Mouse (Mus musculus) liver, adult 2 months (tissue): ENCODE results near the gene Ctnnbl1. TPM values are rescaled to one million over a fixed set of nuclear protein-coding genes. Genes with fewer than 3 reads are reported as not detected.

Experiments
- DNase-seq: peaks from one replicate; pipeline ENCODE4 v3.0.0-alpha.2; 2011; ENCODE audit warnings: low read depth, low spot score; ENCODE audit errors: extremely low read depth
- H3K27ac ChIP-seq: fragments of 200-500 bp; replicated peaks from 2 replicates; pipeline ENCODE4 v1.5.1; 2012; ENCODE audit warnings: low read depth, mild to moderate bottlenecking, control low read depth, inconsistent platforms, low read length; ENCODE audit not compliant: insufficient read depth
- H3K27me3 ChIP-seq: fragments of 200-500 bp; 2 replicates; pipeline ENCODE4 v1.6.1; 2012; ENCODE audit warnings: mild to moderate bottlenecking, moderate library complexity, low read length, inconsistent platforms; ENCODE audit not compliant: control insufficient read depth, insufficient read depth
- H3K36me3 ChIP-seq: fragments of 200-500 bp; 2 replicates; pipeline ENCODE4 v1.6.1; 2012; ENCODE audit warnings: low read length, inconsistent platforms; ENCODE audit not compliant: control insufficient read depth, insufficient read depth
- H3K4me1 ChIP-seq: fragments of 200-500 bp; 2 replicates; pipeline ENCODE4 v1.6.1; 2011; ENCODE audit warnings: low read length; ENCODE audit not compliant: control insufficient read depth, insufficient read depth
- H3K4me3 ChIP-seq: fragments of 200-500 bp; 2 replicates; pipeline ENCODE4 v1.5.1; 2011; ENCODE audit warnings: low read depth, mild to moderate bottlenecking, control low read depth, low read length, moderate library complexity; ENCODE audit not compliant: insufficient read depth
- H3K79me2 ChIP-seq: fragments of 200-500 bp; 2 replicates; pipeline ENCODE4 v1.6.1; 2012; ENCODE audit warnings: inconsistent platforms, mild to moderate bottlenecking, low read length, moderate library complexity; ENCODE audit not compliant: control insufficient read depth, insufficient read depth
- H3K9ac ChIP-seq: fragments of 200-500 bp; 2 replicates; pipeline ENCODE4 v1.6.1; 2012; ENCODE audit warnings: low read depth, mild to moderate bottlenecking, control low read depth, inconsistent platforms, low read length
- CTCF ChIP-seq: fragments of 200-500 bp; IDR thresholded peaks from 2 replicates; pipeline ENCODE4 v1.5.1; 2011; ENCODE audit warnings: low read depth, low read length, control low read depth
- POLR2A ChIP-seq: fragments of 200-500 bp; IDR thresholded peaks from 2 replicates; pipeline ENCODE4 v1.6.1; 2011; ENCODE audit warnings: low read length, control low read depth; ENCODE audit not compliant: insufficient read depth; ENCODE audit errors: extremely low read depth
- WGBS: fragments of 180-500 bp; shearing (Covaris S2); methylation state at CpG from one replicate; pipeline ENCODE4 v1.1.7; 2018; 5-methylcytosine and 5-hydroxymethylcytosine counted together
- polyA plus RNA-seq: library from polyadenylated mRNA; depleted of rRNA; stranded (reverse); fragments of >200 nt; gene quantifications from 2 replicates; pipeline ENCODE4 v1.2.3, GENCODE M21; 2012
- total RNA-seq: library from RNA; depleted of rRNA; stranded (reverse); fragments of >200 nt; gene quantifications from 2 replicates; pipeline ENCODE4 v1.2.3, GENCODE M21; 2014

Ctnnbl1 gene
- total and polyA plus RNA-seq, 2 experiments: 10.1 to 14.4 TPM

DNA sequence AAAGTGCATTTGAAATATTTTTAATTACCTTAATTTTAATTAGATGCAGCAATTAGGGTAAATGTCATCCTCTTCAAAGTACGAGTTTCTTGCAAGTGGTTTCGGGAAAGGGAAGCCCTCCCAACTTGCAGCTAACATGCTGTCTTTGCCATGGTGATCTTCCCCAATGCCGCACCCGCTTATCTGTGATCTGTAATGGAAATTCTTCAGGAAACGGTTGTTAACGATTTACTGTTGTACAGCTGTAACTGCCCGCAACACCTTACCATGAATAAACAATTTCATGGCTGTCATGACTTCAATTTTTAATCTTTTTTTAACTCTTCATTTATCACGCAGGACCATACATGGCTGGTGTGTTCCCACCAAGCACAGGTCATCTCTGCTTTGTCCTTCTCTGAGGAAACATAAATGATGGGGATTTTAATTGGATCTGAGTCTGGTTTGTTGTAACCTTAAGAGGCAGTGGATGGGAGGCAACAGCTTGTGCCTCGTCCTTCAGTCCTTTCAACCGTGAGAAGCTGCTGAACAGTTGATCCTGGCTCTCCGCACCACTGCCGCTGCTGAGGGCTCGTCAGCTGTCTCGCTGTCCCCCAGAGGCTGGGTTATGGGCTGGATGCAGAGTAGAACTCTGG, 54.4 kb downstream of the Ctnnbl1 start:
- Histone ChIP-seq H3K4me3 (no peak overlapping the region), H3K27ac (no peak overlapping the region), H3K27me3 (no peaks in the 10 kb centered on the region), H3K4me1 (no peaks in the 10 kb centered on the region), H3K79me2 (no peaks in the 10 kb centered on the region), H3K9ac (no peak overlapping the region), H3K36me3 (peaks cover 12% of the 10 kb centered on the region; the same call in 1 of the 2 replicates)
- 96% methylated on average over 14 of the region's 14 CpGs for WGBS
- TF ChIP-seq POLR2A (no peak), CTCF (no peak)
- DNase-seq: no peak

DNA sequence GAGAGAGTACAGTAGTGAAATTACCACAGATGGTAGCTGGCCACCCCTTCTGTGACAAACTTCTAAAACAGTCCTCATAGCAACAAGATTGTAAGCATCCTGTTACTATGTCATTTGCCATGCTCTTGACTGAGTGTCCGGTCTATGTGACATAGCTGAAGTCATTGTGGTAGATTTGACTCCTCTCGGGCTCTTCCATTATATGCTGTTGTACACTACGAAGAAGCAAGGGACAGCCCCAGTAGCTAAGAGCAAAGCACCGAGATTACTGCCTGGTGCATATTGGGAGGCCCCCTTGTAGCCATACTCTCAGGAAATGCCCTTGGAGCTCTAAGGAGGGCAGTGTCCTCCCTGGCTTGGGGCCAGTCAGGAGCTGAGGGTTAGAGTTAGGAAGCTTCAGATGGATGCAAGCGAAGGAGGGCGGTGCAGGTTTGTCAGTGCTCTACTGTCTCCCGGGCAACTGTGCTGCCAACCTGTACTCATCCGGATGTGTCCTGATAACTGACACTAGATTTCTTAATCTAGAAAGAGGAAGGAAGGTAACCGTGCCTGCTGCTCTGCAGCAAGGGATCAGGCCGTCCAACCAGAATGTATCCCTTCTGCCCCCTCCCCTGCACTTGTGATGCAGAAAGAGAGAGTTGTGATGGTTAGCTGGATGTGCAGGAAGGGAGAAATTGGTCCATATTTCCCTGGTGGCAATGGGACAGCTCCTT, 55.8 kb downstream of the Ctnnbl1 start:
- H3K9ac ChIP-seq: no peak overlapping the region
- peaks cover 12% of the 10 kb centered on the region; the same call in 1 of the 2 replicates for H3K36me3 ChIP-seq
- H3K4me1 ChIP-seq: no peaks in the 10 kb centered on the region
- no peaks in the 10 kb centered on the region for H3K27me3 ChIP-seq
- no peak overlapping the region for H3K27ac ChIP-seq
- DNase-seq: no peak
- no peaks in the 10 kb centered on the region for H3K79me2 ChIP-seq
- no peak overlapping the region for H3K4me3 ChIP-seq
- TF ChIP-seq POLR2A: no peak
- TF ChIP-seq CTCF: no peak
- 88% methylated on average over 10 of the region's 10 CpGs for WGBS

DNA sequence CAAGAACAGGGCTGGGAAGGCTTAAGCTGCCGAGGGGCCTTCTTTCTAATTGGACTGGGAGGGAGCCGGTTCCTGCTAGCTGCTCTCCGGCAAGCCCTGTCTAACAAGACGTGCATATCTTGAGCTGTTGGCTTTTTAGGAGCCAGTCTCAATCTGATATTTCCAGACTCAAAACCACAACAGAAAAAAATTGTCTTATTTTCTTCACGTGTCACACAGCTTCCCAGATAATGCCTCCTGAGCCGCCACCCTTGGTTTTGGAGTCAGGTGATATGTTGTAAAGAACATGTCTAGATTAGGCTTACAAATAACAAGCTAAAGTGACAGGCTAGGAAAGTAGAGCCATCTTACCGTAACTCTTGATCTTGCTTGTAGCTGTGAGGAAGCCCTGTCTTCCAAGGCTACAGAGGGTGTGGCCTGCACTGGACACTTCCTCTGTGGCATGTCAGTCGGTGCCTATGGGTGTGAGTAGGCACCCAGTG, 56.7 kb downstream of the Ctnnbl1 start:
- TF ChIP-seq POLR2A: no peak
- no peak for TF ChIP-seq CTCF
- Histone ChIP-seq H3K36me3 (peaks cover 15% of the 10 kb centered on the region; the same call in 1 of the 2 replicates), H3K4me1 (no peaks in the 10 kb centered on the region), H3K79me2 (no peaks in the 10 kb centered on the region), H3K27me3 (no peaks in the 10 kb centered on the region), H3K27ac (no peak overlapping the region), H3K9ac (no peak overlapping the region), H3K4me3 (no peak overlapping the region)
- no peak for DNase-seq
- 90% methylated on average over 8 of the region's 8 CpGs for whole genome bisulfite sequencing

DNA sequence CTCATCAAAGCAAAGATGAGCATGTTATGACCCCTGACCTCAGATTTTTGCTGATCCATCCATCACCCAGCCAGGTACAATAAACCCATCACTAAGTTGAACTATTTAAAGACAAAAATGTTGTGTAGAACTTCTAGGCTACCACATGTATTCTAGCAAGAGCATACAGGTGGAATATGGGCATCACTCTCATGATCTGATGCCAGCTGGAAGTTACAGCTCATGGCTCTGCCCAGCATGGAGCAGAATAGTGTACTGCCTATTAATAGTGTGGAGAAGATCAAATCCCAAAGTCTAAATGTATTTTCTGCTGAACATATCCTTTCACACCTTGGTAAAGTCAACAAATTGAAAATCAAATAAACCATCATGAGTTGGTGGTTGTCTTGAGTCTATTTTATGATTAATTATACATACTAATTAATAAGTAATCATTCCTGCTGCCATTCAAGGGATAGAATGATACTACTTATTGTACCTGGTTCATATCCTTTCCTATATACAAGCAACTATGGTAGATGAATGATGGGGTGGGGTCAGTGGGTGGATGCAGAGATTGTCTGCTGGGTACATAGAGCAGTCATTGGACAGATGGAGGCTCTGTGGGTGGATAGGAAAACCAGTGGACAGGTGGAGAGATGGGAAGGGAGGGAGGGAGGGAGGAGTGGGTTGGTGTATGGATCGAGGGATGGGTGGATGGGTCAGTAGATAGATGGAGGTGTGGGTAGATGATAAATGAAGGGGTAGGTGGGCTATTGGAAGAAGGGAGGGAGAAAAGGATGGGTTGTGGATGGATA, 58.6 kb downstream of the Ctnnbl1 start:
- Histone ChIP-seq H3K27me3 (no peaks in the 10 kb centered on the region), H3K9ac (no peak overlapping the region), H3K36me3 (peaks cover 7% of the 10 kb centered on the region; the same call in 1 of the 2 replicates), H3K4me1 (no peaks in the 10 kb centered on the region), H3K27ac (no peak overlapping the region), H3K4me3 (no peak overlapping the region), H3K79me2 (no peaks in the 10 kb centered on the region)
- DNase-seq: no peak
- 100% methylated on average over 1 of the region's 1 CpGs for WGBS
- TF ChIP-seq POLR2A: no peak
- no peak for TF ChIP-seq CTCF

DNA sequence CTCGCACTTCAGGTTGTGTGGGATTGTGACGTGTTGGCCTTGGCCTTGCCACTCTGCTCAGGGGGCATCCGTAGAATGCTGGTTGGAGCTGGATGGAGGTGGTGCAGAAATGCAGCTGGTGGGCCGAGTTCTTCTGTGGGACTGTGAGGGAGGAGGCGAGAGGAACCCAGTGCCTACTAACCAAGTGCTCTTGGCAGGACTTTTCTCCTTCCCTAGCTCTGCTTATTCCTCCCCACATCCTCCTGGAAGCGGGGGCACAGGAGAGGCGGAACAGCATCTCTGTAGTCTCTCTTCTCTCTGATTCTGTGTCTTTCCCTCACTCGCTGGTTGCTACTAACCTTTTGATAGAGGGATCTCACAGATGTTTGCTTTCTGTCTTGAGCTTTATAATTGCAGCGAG, 62.3 kb downstream of the Ctnnbl1 start:
- 99% methylated on average over 9 of the region's 9 CpGs for WGBS
- Histone ChIP-seq H3K27ac (no peak overlapping the region), H3K9ac (no peak overlapping the region), H3K27me3 (no peaks in the 10 kb centered on the region), H3K79me2 (no peaks in the 10 kb centered on the region), H3K4me1 (no peaks in the 10 kb centered on the region), H3K4me3 (no peak overlapping the region), H3K36me3 (peaks cover 3% of the 10 kb centered on the region; the same call in 1 of the 2 replicates)
- DNase-seq: no peak
- TF ChIP-seq CTCF: no peak
- TF ChIP-seq POLR2A: no peak
